Mouse (Mus musculus): ENCODE data around the gene Ttc7.
"Not testable (repeated sequence)": the region's sequence is repeated elsewhere in the genome, so short reads cannot be mapped to it uniquely, and the experiment has no call there.

Ttc7 gene

GRCm38 (mm10) chr17:87286481-87287143 lies 3.9 kb downstream of the Ttc7 start:
- DNase-seq (ENCODE audit: low spot score), result no peak

GRCm38 (mm10) chr17:87287197-87287777 lies 4.6 kb downstream of the Ttc7 start:
- no peak for DNase-seq (ENCODE audit: low spot score)

GRCm38 (mm10) chr17:87288131-87288530 lies 5.4 kb downstream of the Ttc7 start:
- no peak for DNase-seq (ENCODE audit: low spot score)

- DNase-seq (ENCODE audit: low spot score), result no peak
Observed at GRCm38 (mm10) chr17:87289367-87289766, 6.7 kb downstream of the Ttc7 start.

- DNase-seq (ENCODE audit: low spot score), result no peak
Observed at GRCm38 (mm10) chr17:87291037-87291436, 8.4 kb downstream of the Ttc7 start.

GRCm38 (mm10) chr17:87291782-87292181 lies 9.1 kb downstream of the Ttc7 start:
- DNase-seq (ENCODE audit: low spot score), result no peak

GRCm38 (mm10) chr17:87293125-87293524 lies 10.4 kb downstream of the Ttc7 start:
- DNase-seq (ENCODE audit: low spot score), result no peak

- no peak for DNase-seq (ENCODE audit: low spot score)
Observed at GRCm38 (mm10) chr17:87295738-87296137, 13.1 kb downstream of the Ttc7 start.

GRCm38 (mm10) chr17:87296701-87297100 lies 14.0 kb downstream of the Ttc7 start:
- DNase-seq (ENCODE audit: low spot score), result not testable (repeated sequence)

GRCm38 (mm10) chr17:87298944-87299343 lies 16.3 kb downstream of the Ttc7 start:
- DNase-seq (ENCODE audit: low spot score), result no peak

GRCm38 (mm10) chr17:87300340-87300739 lies 17.7 kb downstream of the Ttc7 start:
- DNase-seq (ENCODE audit: low spot score), result no peak

GRCm38 (mm10) chr17:87301607-87302006 lies 18.9 kb downstream of the Ttc7 start:
- DNase-seq (ENCODE audit: low spot score), result not testable (repeated sequence)

- no peak for DNase-seq (ENCODE audit: low spot score)
Observed at GRCm38 (mm10) chr17:87302014-87302794, 19.5 kb downstream of the Ttc7 start.

- no peak for DNase-seq (ENCODE audit: low spot score)
Observed at GRCm38 (mm10) chr17:87304151-87304894, 21.6 kb downstream of the Ttc7 start.

- DNase-seq (ENCODE audit: low spot score), result no peak
Observed at GRCm38 (mm10) chr17:87305065-87305464, 22.4 kb downstream of the Ttc7 start.

GRCm38 (mm10) chr17:87306746-87307145 lies 24.1 kb downstream of the Ttc7 start:
- DNase-seq (ENCODE audit: low spot score), result no peak

- DNase-seq (ENCODE audit: low spot score), result no peak
Observed at GRCm38 (mm10) chr17:87309073-87309788, 26.5 kb downstream of the Ttc7 start.

- DNase-seq (ENCODE audit: low spot score), result no peak
Observed at GRCm38 (mm10) chr17:87310497-87310896, 27.8 kb downstream of the Ttc7 start.

GRCm38 (mm10) chr17:87312351-87312750 lies 29.7 kb downstream of the Ttc7 start:
- DNase-seq (ENCODE audit: low spot score), result no peak

- no peak for DNase-seq (ENCODE audit: low spot score)
Observed at GRCm38 (mm10) chr17:87312924-87313870, 30.5 kb downstream of the Ttc7 start.

GRCm38 (mm10) chr17:87314121-87314520 lies 31.4 kb downstream of the Ttc7 start:
- no peak for DNase-seq (ENCODE audit: low spot score)

All from left cerebral cortex, adult 11 months (tissue).